Mouse (Mus musculus): ENCODE results near the gene Cebpa. TPM values are rescaled to one million over a fixed set of nuclear protein-coding genes. Genes with fewer than 3 reads are reported as not detected.

Gene Cebpa
- total and polyA plus RNA-seq, 2 experiments: 177 to 349 TPM

DNA sequence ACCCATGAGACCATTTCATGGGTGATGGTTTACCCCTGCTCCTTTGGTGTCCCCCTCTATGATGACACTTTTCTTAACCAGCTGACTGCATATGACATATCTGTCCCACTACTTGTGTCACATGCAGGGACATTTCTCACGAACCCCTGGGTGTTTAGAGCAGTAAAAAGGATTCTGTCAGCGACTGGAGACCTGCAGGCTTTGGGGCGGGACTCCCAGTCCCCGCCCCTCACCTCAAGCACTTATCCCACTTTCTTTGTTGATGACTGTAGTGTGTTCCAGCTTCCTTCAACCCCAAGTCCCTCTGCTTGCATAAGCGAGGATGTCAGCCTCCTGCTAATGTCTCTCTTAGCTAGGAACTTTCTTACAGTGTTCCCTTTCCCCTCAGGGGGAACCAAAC is 2.0 kb upstream of the Cebpa start:
- H3K27me3 ChIP-seq (ENCODE audit: control insufficient read depth, insufficient read depth, low read length): no peaks in the 10 kb centered on the region
- DNase-seq (ENCODE audit: extremely low read depth, low read depth, low spot score): peak; percentile 73
- 31% methylated on average over 5 of the region's 5 CpGs for WGBS
- H3K4me1 ChIP-seq (ENCODE audit: control insufficient read depth, insufficient read depth, low read length): peaks cover 10% of the 10 kb centered on the region
- peaks cover 12% of the 10 kb centered on the region for H3K36me3 ChIP-seq (ENCODE audit: control insufficient read depth, insufficient read depth, low read length)
- H3K9ac ChIP-seq (ENCODE audit: low read depth, low read length): peak overlapping the region; percentile 80
- peak overlapping the region; percentile 90 for H3K27ac ChIP-seq (replicated peaks; ENCODE audit: insufficient read depth, low read depth, low read length)
- TF ChIP-seq CTCF (IDR thresholded peaks at IDR 0.05; ENCODE audit: low read depth, low read length) (no peak), POLR2A (IDR thresholded peaks at IDR 0.05; ENCODE audit: extremely low read depth, insufficient read depth, low read length) (no peak)
- peak overlapping the region; percentile 70; the same call in 1 of the 2 replicates for H3K4me3 ChIP-seq (ENCODE audit: insufficient read depth, low read depth, low read length)
- peaks cover 23% of the 10 kb centered on the region for H3K79me2 ChIP-seq (ENCODE audit: control insufficient read depth, insufficient read depth, low read length)

DNA sequence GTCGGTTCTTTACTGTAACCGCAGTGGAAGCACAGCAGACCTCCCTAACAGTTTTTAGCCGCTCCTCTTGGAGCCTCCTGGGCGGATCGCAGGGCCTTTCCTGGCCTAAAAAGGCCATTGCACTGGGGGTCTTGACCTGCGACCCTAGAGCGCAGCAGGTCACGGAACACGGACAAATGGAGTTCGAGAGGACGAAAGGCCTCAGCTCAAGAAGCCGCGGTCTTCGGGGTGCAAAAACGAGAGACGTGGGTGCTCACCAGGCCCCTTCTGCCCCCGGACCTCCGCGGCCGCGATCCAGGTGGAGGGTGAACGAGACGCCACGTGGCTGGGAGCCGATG is 1.4 kb upstream of the Cebpa start:
- H3K27ac ChIP-seq (replicated peaks; ENCODE audit: insufficient read depth, low read depth, low read length): peak overlapping the region; percentile 90
- under 1% methylated on average over 25 of the region's 25 CpGs for WGBS

DNA sequence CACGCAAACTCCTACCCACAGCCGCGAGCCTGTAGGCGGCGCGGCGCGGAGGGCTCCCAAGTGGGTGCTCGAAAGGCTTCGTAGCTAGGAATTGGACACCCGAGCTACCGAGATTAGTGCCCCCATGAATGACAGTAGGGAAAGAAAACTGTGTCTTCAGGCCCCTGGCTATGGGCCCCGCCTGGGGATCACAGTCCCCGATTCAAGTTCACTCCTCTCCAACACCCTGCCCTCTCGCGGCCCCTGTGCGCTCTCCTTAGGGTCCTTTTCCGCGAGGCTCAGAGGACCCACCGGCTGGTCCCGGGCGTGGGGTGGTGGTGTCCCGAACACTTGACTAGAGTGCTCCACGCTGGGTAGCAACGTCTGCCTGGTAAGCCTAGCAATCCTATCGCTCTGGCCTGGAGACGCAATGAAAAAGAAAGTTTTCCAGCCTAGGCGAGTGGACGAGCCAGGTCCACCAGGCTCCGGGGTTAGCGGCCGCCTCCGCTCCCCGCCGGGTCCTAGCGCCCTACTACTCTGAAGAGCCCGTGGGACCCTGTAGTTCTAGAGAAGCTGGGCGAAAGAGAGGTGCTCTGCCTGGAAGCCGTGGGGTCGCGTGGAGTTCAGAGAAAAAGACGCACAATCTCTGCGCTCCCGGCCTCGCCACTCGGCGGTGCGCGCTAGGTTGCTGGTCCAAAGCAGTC is 853 bp upstream of the Cebpa start:
- Histone ChIP-seq H3K27ac (replicated peaks; ENCODE audit: insufficient read depth, low read depth, low read length) (peak overlapping the region; percentile 90), H3K27me3 (ENCODE audit: control insufficient read depth, insufficient read depth, low read length) (no peaks in the 10 kb centered on the region), H3K9ac (ENCODE audit: low read depth, low read length) (peak overlapping the region; percentile 80), H3K4me3 (ENCODE audit: insufficient read depth, low read depth, low read length) (peak overlapping the region; percentile 70), H3K79me2 (ENCODE audit: control insufficient read depth, insufficient read depth, low read length) (peaks cover 23% of the 10 kb centered on the region), H3K36me3 (ENCODE audit: control insufficient read depth, insufficient read depth, low read length) (peaks cover 12% of the 10 kb centered on the region), H3K4me1 (ENCODE audit: control insufficient read depth, insufficient read depth, low read length) (peaks cover 14% of the 10 kb centered on the region)
- under 1% methylated on average over 49 of the region's 49 CpGs for WGBS
- DNase-seq (ENCODE audit: extremely low read depth, low read depth, low spot score): peak; percentile 70
- TF ChIP-seq CTCF (IDR thresholded peaks at IDR 0.05; ENCODE audit: low read depth, low read length): peak; percentile 46
- no peak for TF ChIP-seq POLR2A (IDR thresholded peaks at IDR 0.05; ENCODE audit: extremely low read depth, insufficient read depth, low read length)

More for the DNA sequence above, 1.4 kb upstream of the Cebpa start:
- peak; percentile 45 for DNase-seq (ENCODE audit: extremely low read depth, low read depth, low spot score)
- H3K4me3 ChIP-seq (ENCODE audit: insufficient read depth, low read depth, low read length): peak overlapping the region; percentile 70
- H3K79me2 ChIP-seq (ENCODE audit: control insufficient read depth, insufficient read depth, low read length): peaks cover 23% of the 10 kb centered on the region
- H3K4me1 ChIP-seq (ENCODE audit: control insufficient read depth, insufficient read depth, low read length): peaks cover 12% of the 10 kb centered on the region
- TF ChIP-seq CTCF (IDR thresholded peaks at IDR 0.05; ENCODE audit: low read depth, low read length) (no peak), POLR2A (IDR thresholded peaks at IDR 0.05; ENCODE audit: extremely low read depth, insufficient read depth, low read length) (0 out of 2 replicates have a peak, but pooled peaks have one; percentile 9)
- peaks cover 12% of the 10 kb centered on the region for H3K36me3 ChIP-seq (ENCODE audit: control insufficient read depth, insufficient read depth, low read length)
- H3K27me3 ChIP-seq (ENCODE audit: control insufficient read depth, insufficient read depth, low read length): no peaks in the 10 kb centered on the region
- H3K9ac ChIP-seq (ENCODE audit: low read depth, low read length): peak overlapping the region; percentile 80

DNA sequence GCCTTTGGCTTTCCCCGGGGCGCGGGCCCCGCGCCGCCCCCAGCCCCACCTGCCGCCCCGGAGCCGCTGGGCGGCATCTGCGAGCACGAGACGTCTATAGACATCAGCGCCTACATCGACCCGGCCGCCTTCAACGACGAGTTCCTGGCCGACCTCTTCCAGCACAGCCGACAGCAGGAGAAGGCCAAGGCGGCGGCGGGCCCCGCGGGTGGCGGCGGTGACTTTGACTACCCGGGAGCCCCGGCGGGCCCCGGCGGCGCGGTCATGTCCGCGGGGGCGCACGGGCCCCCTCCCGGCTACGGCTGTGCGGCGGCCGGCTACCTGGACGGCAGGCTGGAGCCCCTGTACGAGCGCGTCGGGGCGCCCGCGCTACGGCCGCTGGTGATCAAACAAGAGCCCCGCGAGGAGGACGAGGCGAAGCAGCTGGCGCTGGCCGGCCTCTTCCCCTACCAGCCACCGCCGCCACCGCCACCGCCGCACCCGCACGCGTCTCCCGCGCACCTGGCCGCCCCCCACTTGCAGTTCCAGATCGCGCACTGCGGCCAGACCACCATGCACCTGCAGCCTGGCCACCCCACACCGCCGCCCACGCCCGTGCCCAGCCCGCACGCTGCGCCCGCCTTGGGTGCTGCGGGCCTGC is 533 bp downstream of the Cebpa start:
- H3K4me3 ChIP-seq (ENCODE audit: insufficient read depth, low read depth, low read length): peak overlapping the region; percentile 79
- no peaks in the 10 kb centered on the region for H3K27me3 ChIP-seq (ENCODE audit: control insufficient read depth, insufficient read depth, low read length)
- under 1% methylated on average over 74 of the region's 83 CpGs for WGBS
- TF ChIP-seq CTCF (IDR thresholded peaks at IDR 0.05; ENCODE audit: low read depth, low read length) (no peak), POLR2A (IDR thresholded peaks at IDR 0.05; ENCODE audit: extremely low read depth, insufficient read depth, low read length) (no peak)
- peaks cover 23% of the 10 kb centered on the region for H3K79me2 ChIP-seq (ENCODE audit: control insufficient read depth, insufficient read depth, low read length)
- H3K4me1 ChIP-seq (ENCODE audit: control insufficient read depth, insufficient read depth, low read length): peaks cover 14% of the 10 kb centered on the region
- peaks cover 12% of the 10 kb centered on the region for H3K36me3 ChIP-seq (ENCODE audit: control insufficient read depth, insufficient read depth, low read length)
- no peak for DNase-seq (ENCODE audit: extremely low read depth, low read depth, low spot score)
- peak overlapping the region; percentile 94 for H3K27ac ChIP-seq (replicated peaks; ENCODE audit: insufficient read depth, low read depth, low read length)
- H3K9ac ChIP-seq (ENCODE audit: low read depth, low read length): peak overlapping the region; percentile 99

DNA sequence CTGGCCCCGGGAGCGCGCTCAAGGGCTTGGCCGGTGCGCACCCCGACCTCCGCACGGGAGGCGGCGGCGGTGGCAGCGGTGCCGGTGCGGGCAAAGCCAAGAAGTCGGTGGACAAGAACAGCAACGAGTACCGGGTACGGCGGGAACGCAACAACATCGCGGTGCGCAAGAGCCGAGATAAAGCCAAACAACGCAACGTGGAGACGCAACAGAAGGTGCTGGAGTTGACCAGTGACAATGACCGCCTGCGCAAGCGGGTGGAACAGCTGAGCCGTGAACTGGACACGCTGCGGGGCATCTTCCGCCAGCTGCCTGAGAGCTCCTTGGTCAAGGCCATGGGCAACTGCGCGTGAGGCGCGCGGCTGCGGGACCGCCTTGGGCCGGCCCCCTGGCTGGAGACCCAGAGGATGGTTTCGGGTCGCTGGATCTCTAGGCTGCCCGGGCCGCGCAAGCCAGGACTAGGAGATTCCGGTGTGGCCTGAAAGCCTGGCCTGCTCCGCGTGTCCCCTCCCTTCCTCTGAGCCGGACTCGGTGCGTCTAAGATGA is 1.1 kb downstream of the Cebpa start:
- peaks cover 12% of the 10 kb centered on the region for H3K36me3 ChIP-seq (ENCODE audit: control insufficient read depth, insufficient read depth, low read length)
- H3K27ac ChIP-seq (replicated peaks; ENCODE audit: insufficient read depth, low read depth, low read length): peak overlapping the region; percentile 94
- TF ChIP-seq CTCF (IDR thresholded peaks at IDR 0.05; ENCODE audit: low read depth, low read length) (no peak), POLR2A (IDR thresholded peaks at IDR 0.05; ENCODE audit: extremely low read depth, insufficient read depth, low read length) (0 out of 2 replicates have a peak, but pooled peaks have one; percentile 12)
- DNase-seq (ENCODE audit: extremely low read depth, low read depth, low spot score): no peak
- H3K27me3 ChIP-seq (ENCODE audit: control insufficient read depth, insufficient read depth, low read length): no peaks in the 10 kb centered on the region
- WGBS: under 1% methylated on average over 53 of the region's 53 CpGs
- peak overlapping the region; percentile 99 for H3K9ac ChIP-seq (ENCODE audit: low read depth, low read length)
- H3K4me3 ChIP-seq (ENCODE audit: insufficient read depth, low read depth, low read length): peak overlapping the region; percentile 79
- peaks cover 16% of the 10 kb centered on the region for H3K4me1 ChIP-seq (ENCODE audit: control insufficient read depth, insufficient read depth, low read length)
- peaks cover 23% of the 10 kb centered on the region for H3K79me2 ChIP-seq (ENCODE audit: control insufficient read depth, insufficient read depth, low read length)

All from liver, adult 2 months (tissue).